Mouse (Mus musculus): ENCODE measurements at regions not wholly inside any gene's neighbourhood (a gene's known extent, or its start where the extent isn't known, plus 50 kb on each side); places are given as distances from the start of the nearest gene placed in this dataset.
A peak's percentile ranks its signal among the peaks of the same experiment; 100 is the strongest.

DNA sequence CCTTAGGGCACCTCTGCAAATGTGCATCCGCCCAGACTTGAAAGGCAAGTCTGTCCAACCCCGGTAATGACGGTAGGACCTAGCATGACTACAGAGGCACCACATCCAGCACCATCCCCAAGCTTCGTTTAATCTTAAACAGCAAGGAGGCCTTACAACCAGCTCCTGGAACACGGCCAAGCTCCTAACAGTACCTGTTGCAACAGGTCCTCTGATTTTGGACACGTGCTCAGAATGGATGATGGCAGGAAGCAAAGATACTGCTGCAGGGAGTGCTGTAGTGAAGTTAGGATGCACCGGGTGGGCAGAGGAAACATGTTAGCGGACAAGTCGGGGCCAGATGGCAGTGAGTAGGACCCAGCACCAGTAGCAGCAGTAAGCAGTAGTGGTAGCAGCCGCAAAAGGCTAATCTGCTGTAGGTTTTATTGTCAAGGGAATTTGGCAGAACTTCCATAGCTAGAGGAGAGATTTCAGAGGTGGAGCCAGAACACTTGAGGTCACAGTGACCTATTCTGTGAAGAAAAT, 2813.5 kb upstream of the Gm7489 start:
- no peak overlapping the region for H3K4me2 ChIP-seq (ENCODE audit: low read depth)
- ATAC-seq (ENCODE audit: insufficient read depth, low FRiP score, low TSS enrichment) (no peak), DNase-seq (ENCODE audit: low spot score) (peak; percentile 14)
- no peaks in the 10 kb centered on the region for H3K36me3 ChIP-seq (ENCODE audit: control insufficient read depth, insufficient read depth, low read length)
- H3K9me3 ChIP-seq (ENCODE audit: control insufficient read depth, low read length): no peaks in the 10 kb centered on the region
- WGBS: 79% methylated on average over 10 of the region's 10 CpGs
- no peak overlapping the region for H3K4me3 ChIP-seq (ENCODE audit: low read depth, low read length)
- no peaks in the 10 kb centered on the region for H3K4me1 ChIP-seq (ENCODE audit: control insufficient read depth, insufficient read depth, low read length)
- H3K27me3 ChIP-seq (ENCODE audit: control insufficient read depth, insufficient read depth, low read length): no peaks in the 10 kb centered on the region
- no peak overlapping the region for H3K27ac ChIP-seq (ENCODE audit: low read depth, low read length)
- H3K9ac ChIP-seq (ENCODE audit: low read length): no peak overlapping the region

DNA sequence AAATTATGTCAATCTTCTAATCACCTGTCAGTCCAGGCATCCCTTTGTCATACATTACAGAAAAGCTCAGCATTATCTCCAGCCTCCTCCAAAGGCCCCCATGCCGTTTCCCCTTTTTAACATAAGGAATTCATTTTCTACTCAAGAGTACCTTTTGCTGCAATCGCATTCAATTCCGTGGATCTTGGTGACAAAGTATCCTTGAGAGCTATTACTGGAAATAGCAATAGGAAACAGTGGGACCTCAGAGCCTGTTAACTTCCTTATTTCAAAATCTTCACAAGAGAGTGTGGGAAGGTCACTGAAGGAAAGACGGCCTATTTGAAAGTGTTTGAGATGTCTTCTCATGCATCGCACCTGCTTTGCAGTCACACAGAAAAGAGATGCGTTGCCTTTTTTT, 2811.0 kb upstream of the Gm7489 start:
- H3K27ac ChIP-seq (ENCODE audit: low read depth, low read length): no peak overlapping the region
- H3K9ac ChIP-seq (ENCODE audit: low read length): no peak overlapping the region
- H3K36me3 ChIP-seq (ENCODE audit: control insufficient read depth, insufficient read depth, low read length): no peaks in the 10 kb centered on the region
- no peak overlapping the region for H3K4me2 ChIP-seq (ENCODE audit: low read depth)
- H3K4me1 ChIP-seq (ENCODE audit: control insufficient read depth, insufficient read depth, low read length): no peaks in the 10 kb centered on the region
- H3K9me3 ChIP-seq (ENCODE audit: control insufficient read depth, low read length): no peaks in the 10 kb centered on the region
- H3K27me3 ChIP-seq (ENCODE audit: control insufficient read depth, insufficient read depth, low read length): no peaks in the 10 kb centered on the region
- 79% methylated on average over 6 of the region's 6 CpGs for WGBS
- ATAC-seq (ENCODE audit: insufficient read depth, low FRiP score, low TSS enrichment): no peak
- no peak for DNase-seq (ENCODE audit: low spot score)
- H3K4me3 ChIP-seq (ENCODE audit: low read depth, low read length): no peak overlapping the region

DNA sequence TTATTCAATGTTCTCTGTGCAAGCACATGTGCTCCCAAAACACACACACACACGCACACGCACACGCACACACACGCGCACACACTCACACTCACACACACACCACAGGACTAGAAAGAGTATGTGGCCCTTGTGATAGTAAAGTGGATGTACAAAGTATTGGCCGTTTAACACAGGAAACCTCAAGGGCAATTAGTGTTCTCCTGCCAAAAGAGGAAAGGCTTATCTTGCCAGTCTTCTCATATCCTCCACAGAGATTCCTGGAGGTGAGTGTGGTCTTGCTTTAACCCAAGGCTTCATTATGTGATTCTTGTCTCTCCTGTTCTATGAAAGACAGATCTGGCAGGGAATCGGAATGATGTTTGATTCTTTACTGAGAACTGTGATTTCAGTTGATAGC, 2810.5 kb upstream of the Gm7489 start:
- H3K4me2 ChIP-seq (ENCODE audit: low read depth): no peak overlapping the region
- H3K9ac ChIP-seq (ENCODE audit: low read length): no peak overlapping the region
- DNase-seq (ENCODE audit: low spot score) (no peak), ATAC-seq (ENCODE audit: insufficient read depth, low FRiP score, low TSS enrichment) (no peak)
- no peaks in the 10 kb centered on the region for H3K36me3 ChIP-seq (ENCODE audit: control insufficient read depth, insufficient read depth, low read length)
- H3K27me3 ChIP-seq (ENCODE audit: control insufficient read depth, insufficient read depth, low read length): no peaks in the 10 kb centered on the region
- no peak overlapping the region for H3K27ac ChIP-seq (ENCODE audit: low read depth, low read length)
- 93% methylated on average over 7 of the region's 7 CpGs for WGBS
- H3K9me3 ChIP-seq (ENCODE audit: control insufficient read depth, low read length): no peaks in the 10 kb centered on the region
- no peak overlapping the region for H3K4me3 ChIP-seq (ENCODE audit: low read depth, low read length)
- no peaks in the 10 kb centered on the region for H3K4me1 ChIP-seq (ENCODE audit: control insufficient read depth, insufficient read depth, low read length)

DNA sequence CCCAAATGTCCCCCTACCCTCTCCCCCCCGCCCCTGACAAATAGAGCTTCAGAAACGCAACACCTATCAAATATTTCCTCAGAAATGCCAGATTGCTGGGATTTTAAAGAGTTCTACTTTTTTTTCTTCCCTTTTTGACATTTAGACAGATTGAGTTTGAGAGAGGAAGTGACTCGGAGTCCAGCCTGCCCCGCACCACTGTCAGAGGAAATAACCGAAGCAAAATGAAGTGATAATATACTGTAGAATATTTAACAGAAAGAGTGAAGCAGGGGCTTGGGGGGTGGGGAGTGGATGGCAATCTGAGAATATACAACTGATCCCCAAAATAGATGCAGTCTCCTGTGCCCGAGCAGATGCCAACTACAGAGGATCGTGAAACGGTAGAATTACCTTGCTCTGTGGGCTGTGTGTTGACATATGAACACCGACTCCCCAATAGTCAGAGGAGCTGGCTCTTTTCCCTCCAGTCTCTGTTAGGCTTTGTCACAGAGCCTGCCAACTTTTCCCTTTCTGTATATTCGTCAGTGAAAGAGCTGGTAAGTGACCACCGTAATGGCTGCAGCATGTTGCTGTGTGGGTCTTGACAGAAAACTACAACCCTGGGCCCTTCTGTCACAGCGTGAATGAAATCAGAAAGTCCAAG, 2800.9 kb upstream of the Gm7489 start:
- 84% methylated on average over 12 of the region's 12 CpGs for WGBS
- H3K4me3 ChIP-seq (ENCODE audit: low read depth, low read length): no peak overlapping the region

DNA sequence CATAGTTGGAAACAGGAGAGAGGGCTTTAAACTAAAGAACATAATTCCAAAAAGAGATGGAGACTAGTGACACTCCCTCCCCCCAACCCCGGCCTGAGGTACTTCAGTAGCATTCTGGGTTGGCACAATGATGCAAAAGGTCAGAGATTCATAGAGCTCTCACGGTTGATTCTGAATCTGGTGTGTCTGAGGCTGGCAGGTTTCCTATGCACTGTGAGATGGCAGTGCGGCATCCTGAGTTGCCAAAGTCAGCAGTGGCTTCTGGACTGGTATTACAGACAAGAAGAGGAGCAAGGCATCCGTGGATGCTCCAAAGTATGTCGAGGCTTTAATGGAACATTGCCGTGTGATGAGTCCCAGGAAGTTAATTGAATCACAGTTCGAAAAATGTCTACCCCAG, 2791.8 kb upstream of the Gm7489 start:
- no peak overlapping the region for H3K9ac ChIP-seq (ENCODE audit: low read length)
- 89% methylated on average over 7 of the region's 7 CpGs for WGBS

More for the DNA sequence above, 2800.9 kb upstream of the Gm7489 start:
- no peak overlapping the region for H3K9ac ChIP-seq (ENCODE audit: low read length)
- no peak for DNase-seq (ENCODE audit: low spot score)
- H3K27ac ChIP-seq (ENCODE audit: low read depth, low read length): no peak overlapping the region
- H3K4me2 ChIP-seq (ENCODE audit: low read depth): no peak overlapping the region
- no peaks in the 10 kb centered on the region for H3K9me3 ChIP-seq (ENCODE audit: control insufficient read depth, low read length)
- no peak for ATAC-seq (ENCODE audit: insufficient read depth, low FRiP score, low TSS enrichment)
- H3K36me3 ChIP-seq (ENCODE audit: control insufficient read depth, insufficient read depth, low read length): no peaks in the 10 kb centered on the region
- no peaks in the 10 kb centered on the region for H3K27me3 ChIP-seq (ENCODE audit: control insufficient read depth, insufficient read depth, low read length)
- no peaks in the 10 kb centered on the region for H3K4me1 ChIP-seq (ENCODE audit: control insufficient read depth, insufficient read depth, low read length)

DNA sequence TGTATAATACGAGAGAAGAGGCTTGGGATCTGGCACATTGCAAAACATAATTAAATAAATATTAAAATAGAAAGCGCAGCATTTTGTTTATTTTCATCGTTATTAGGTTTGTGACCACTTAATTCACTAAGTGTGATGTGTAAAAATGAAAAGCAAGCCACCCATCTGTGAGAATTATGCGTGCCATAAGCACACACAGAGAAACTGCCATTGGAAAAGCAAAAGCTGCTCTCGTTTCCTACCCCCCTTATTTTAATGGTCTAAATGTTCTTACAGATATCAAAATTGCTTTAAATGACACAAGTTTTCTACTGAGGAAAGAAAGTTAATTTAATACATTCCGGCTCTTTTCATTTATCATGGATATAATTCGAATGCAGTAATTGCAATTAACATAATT, 2780.8 kb upstream of the Gm7489 start:
- H3K36me3 ChIP-seq (ENCODE audit: control insufficient read depth, insufficient read depth, low read length): no peaks in the 10 kb centered on the region
- H3K4me2 ChIP-seq (ENCODE audit: low read depth): peak overlapping the region; percentile 41
- 59% methylated on average over 7 of the region's 7 CpGs for WGBS
- no peak overlapping the region; the same call in 1 of the 2 replicates for H3K9ac ChIP-seq (ENCODE audit: low read length)
- no peaks in the 10 kb centered on the region for H3K9me3 ChIP-seq (ENCODE audit: control insufficient read depth, low read length)
- no peaks in the 10 kb centered on the region for H3K4me1 ChIP-seq (ENCODE audit: control insufficient read depth, insufficient read depth, low read length)
- no peak for DNase-seq (ENCODE audit: low spot score)
- H3K4me3 ChIP-seq (ENCODE audit: low read depth, low read length): 0 out of 2 replicates have a peak overlapping the region, but pooled peaks have one; percentile 21
- no peak for ATAC-seq (ENCODE audit: insufficient read depth, low FRiP score, low TSS enrichment)
- H3K27me3 ChIP-seq (ENCODE audit: control insufficient read depth, insufficient read depth, low read length): no peaks in the 10 kb centered on the region
- H3K27ac ChIP-seq (ENCODE audit: low read depth, low read length): no peak overlapping the region

More for the DNA sequence above, 2791.8 kb upstream of the Gm7489 start:
- H3K4me3 ChIP-seq (ENCODE audit: low read depth, low read length): no peak overlapping the region
- H3K36me3 ChIP-seq (ENCODE audit: control insufficient read depth, insufficient read depth, low read length): no peaks in the 10 kb centered on the region
- H3K4me1 ChIP-seq (ENCODE audit: control insufficient read depth, insufficient read depth, low read length): no peaks in the 10 kb centered on the region; the same call in 1 of the 2 replicates
- ATAC-seq (ENCODE audit: insufficient read depth, low FRiP score, low TSS enrichment) (no peak), DNase-seq (ENCODE audit: low spot score) (no peak)
- no peak overlapping the region for H3K4me2 ChIP-seq (ENCODE audit: low read depth)
- no peak overlapping the region for H3K27ac ChIP-seq (ENCODE audit: low read depth, low read length)
- no peaks in the 10 kb centered on the region for H3K27me3 ChIP-seq (ENCODE audit: control insufficient read depth, insufficient read depth, low read length)
- no peaks in the 10 kb centered on the region for H3K9me3 ChIP-seq (ENCODE audit: control insufficient read depth, low read length)

DNA sequence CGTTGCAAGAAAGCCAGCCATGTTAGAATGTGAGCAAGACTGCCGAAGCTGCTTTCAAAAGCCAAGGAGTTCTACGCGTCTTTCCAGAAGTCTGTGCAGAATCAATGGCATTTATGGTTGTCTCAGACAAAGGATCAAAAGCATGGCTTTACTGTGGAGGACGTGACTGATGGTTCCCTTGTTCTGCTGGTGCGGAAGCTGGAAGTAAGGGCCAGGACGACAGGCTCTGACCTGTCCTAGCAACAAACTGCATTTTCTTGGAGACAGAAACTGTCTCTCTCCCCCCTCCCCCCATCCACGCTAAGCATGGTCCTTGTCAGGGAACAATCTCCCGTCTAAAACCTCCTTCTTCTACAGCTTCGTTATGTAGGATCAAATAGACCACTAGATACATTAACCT, 2780.3 kb upstream of the Gm7489 start:
- Histone ChIP-seq H3K9ac (ENCODE audit: low read length) (peak overlapping the region; percentile 40), H3K27me3 (ENCODE audit: control insufficient read depth, insufficient read depth, low read length) (no peaks in the 10 kb centered on the region), H3K4me1 (ENCODE audit: control insufficient read depth, insufficient read depth, low read length) (no peaks in the 10 kb centered on the region), H3K4me2 (ENCODE audit: low read depth) (peak overlapping the region; percentile 41), H3K36me3 (ENCODE audit: control insufficient read depth, insufficient read depth, low read length) (no peaks in the 10 kb centered on the region), H3K4me3 (ENCODE audit: low read depth, low read length) (peak overlapping the region; percentile 21; the same call in 1 of the 2 replicates), H3K27ac (ENCODE audit: low read depth, low read length) (no peak overlapping the region), H3K9me3 (ENCODE audit: control insufficient read depth, low read length) (no peaks in the 10 kb centered on the region)
- WGBS: 8% methylated on average over 10 of the region's 10 CpGs
- ATAC-seq (ENCODE audit: insufficient read depth, low FRiP score, low TSS enrichment) (peak; percentile 74), DNase-seq (ENCODE audit: low spot score) (peak; percentile 55)

DNA sequence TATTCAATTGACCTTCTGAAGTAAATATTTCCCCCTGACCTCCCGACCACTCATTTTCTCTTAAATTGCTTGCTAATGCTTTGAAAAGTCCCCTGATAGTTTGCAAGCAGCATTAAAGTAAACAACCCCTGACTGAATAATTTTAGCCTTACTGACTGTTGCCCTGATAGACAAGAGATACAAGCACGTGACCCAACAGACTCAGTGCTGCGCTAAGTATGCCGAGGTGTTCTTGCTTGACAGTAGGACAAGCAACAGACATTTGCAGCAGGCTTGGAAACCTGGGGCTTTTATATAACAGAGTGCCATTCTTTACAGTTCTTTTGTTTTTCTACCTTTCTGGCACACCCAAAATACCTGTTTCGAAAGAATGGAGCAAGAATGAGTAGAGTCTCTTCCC, 2779.9 kb upstream of the Gm7489 start:
- no peaks in the 10 kb centered on the region for H3K36me3 ChIP-seq (ENCODE audit: control insufficient read depth, insufficient read depth, low read length)
- 47% methylated on average over 5 of the region's 5 CpGs for WGBS
- H3K4me1 ChIP-seq (ENCODE audit: control insufficient read depth, insufficient read depth, low read length): no peaks in the 10 kb centered on the region
- H3K4me3 ChIP-seq (ENCODE audit: low read depth, low read length): no peak overlapping the region
- no peak for DNase-seq (ENCODE audit: low spot score)
- peak; percentile 54 for ATAC-seq (ENCODE audit: insufficient read depth, low FRiP score, low TSS enrichment)
- no peaks in the 10 kb centered on the region for H3K9me3 ChIP-seq (ENCODE audit: control insufficient read depth, low read length)
- no peak overlapping the region for H3K27ac ChIP-seq (ENCODE audit: low read depth, low read length)
- peak overlapping the region; percentile 40 for H3K9ac ChIP-seq (ENCODE audit: low read length)
- no peaks in the 10 kb centered on the region for H3K27me3 ChIP-seq (ENCODE audit: control insufficient read depth, insufficient read depth, low read length)
- H3K4me2 ChIP-seq (ENCODE audit: low read depth): peak overlapping the region; percentile 41; the same call in 1 of the 2 replicates

DNA sequence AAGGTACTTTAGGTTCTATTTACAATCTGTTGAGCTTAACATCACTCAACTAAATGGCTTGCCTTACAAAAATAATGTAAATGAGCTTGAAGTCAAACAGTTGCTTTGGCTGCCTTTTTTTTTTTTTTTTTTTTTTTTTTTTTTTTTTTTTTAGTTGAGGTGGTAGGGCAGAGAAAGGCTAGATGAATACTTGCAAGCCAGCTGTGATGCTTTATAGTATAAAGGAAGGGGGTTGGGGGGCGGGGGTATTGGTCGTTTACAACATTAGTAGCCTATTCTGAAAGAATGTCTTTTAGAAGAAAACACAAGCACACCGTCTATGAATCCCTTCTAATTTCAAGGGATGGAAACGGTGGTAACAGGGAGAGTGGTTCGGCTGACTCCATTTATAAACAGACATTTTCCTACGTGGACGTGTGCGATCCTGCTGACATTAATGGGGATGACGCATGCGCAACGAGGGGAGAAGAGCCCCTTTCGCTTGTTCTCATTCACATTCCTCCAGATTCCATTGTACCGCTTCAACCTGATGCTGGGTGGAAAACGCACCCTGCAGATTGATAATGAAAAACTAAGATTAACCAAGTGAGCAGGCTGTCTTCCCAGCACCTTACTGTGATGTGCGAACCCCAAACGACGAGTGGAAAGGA, 2779.2 kb upstream of the Gm7489 start:
- H3K9me3 ChIP-seq (ENCODE audit: control insufficient read depth, low read length): no peaks in the 10 kb centered on the region
- H3K4me3 ChIP-seq (ENCODE audit: low read depth, low read length): no peak overlapping the region
- H3K4me2 ChIP-seq (ENCODE audit: low read depth): peak overlapping the region; percentile 20
- H3K9ac ChIP-seq (ENCODE audit: low read length): no peak overlapping the region
- no peaks in the 10 kb centered on the region for H3K4me1 ChIP-seq (ENCODE audit: control insufficient read depth, insufficient read depth, low read length)
- 49% methylated on average over 17 of the region's 17 CpGs for WGBS
- DNase-seq (ENCODE audit: low spot score) (peak; percentile 48), ATAC-seq (ENCODE audit: insufficient read depth, low FRiP score, low TSS enrichment) (peak; percentile 55; the same call in 1 of the 2 replicates)
- H3K27me3 ChIP-seq (ENCODE audit: control insufficient read depth, insufficient read depth, low read length): no peaks in the 10 kb centered on the region
- no peak overlapping the region for H3K27ac ChIP-seq (ENCODE audit: low read depth, low read length)
- H3K36me3 ChIP-seq (ENCODE audit: control insufficient read depth, insufficient read depth, low read length): no peaks in the 10 kb centered on the region

Measured in neural tube, embryonic 11.5 days (tissue).